Mouse (Mus musculus) spleen, embryonic (tissue): ENCODE measurements at regions not wholly inside any gene's neighbourhood (a gene's known extent, or its start where the extent isn't known, plus 50 kb on each side); places are given as distances from the start of the nearest gene placed in this dataset.
"Not testable (repeated sequence)": the region's sequence is repeated elsewhere in the genome, so short reads cannot be mapped to it uniquely, and the experiment has no call there.

Source experiments
- CTCF ChIA-PET: fragments of 350-600 bp; sonication (Branson Sonifier 250); formaldehyde crosslinking; loops from one replicate; lab custom pipeline; 2022; lab: Charles Lee

DNA sequence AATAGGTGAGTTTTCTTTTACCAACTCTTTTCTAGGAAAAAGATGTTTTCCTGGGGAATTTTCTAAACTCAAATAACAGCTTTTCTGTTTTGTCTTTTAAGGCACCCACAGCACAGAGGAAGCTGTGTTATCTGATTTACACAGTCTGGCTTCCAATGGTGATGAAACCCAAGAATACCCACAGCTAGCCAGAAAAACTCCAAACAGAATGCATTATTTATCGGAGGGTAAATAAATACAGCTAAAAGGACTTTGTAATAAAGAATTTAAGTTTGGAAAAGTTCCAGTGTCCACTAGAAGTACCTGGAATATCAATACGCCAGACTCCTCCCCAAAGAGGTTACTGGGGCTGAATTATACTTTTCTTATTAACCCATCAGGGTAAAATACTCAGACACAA, 123.7 kb downstream of the Car2 start:
- CTCF ChIA-PET: no interaction called here

DNA sequence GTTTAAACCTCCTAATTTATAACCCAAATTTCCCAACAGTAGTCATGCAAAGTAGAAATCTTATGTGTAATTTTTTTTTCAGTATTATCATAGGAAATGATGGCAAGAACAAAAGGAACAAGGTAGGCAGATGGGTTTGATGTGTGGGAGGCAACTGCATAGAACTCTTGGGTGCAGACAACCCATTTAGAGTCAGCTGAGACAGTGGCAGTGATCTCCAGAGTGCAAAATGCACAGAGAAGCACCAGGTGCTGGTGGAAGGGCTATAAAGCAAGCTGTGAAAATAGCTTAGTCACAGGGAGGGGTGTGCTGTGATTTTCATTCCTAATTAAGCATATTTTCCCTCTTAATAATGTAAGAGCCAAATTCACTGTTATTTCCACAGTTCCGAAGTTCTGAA, 130.5 kb downstream of the Car2 start:
- CTCF ChIA-PET: no interaction called here

- CTCF ChIA-PET: no interaction called here
These were observed 136.7 kb downstream of the Car2 start for GRCm38 (mm10) chr3:15022773-15023172.

- CTCF ChIA-PET: no interaction called here
These were observed 154.9 kb downstream of the Car2 start for GRCm38 (mm10) chr3:15040866-15041528.

DNA sequence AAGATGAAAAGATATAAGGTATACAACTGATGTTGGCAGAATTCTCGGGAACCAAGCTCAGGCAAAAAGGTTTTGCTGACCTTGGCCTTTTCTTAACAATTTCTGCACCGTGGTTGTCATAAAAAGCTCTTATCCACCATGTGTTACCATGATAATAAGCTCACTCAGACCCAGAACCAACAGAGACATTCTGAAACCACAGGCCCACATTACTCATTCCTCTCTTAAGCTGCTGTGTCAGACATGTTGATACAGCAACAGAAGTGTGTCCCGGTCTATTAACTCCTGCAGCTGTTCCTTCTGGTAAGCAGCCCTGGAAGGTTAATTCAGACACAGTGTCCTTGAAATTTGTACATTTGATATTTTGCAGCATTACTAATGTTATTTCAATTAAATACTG, 167.9 kb downstream of the Car2 start:
- CTCF ChIA-PET: no interaction called here

DNA sequence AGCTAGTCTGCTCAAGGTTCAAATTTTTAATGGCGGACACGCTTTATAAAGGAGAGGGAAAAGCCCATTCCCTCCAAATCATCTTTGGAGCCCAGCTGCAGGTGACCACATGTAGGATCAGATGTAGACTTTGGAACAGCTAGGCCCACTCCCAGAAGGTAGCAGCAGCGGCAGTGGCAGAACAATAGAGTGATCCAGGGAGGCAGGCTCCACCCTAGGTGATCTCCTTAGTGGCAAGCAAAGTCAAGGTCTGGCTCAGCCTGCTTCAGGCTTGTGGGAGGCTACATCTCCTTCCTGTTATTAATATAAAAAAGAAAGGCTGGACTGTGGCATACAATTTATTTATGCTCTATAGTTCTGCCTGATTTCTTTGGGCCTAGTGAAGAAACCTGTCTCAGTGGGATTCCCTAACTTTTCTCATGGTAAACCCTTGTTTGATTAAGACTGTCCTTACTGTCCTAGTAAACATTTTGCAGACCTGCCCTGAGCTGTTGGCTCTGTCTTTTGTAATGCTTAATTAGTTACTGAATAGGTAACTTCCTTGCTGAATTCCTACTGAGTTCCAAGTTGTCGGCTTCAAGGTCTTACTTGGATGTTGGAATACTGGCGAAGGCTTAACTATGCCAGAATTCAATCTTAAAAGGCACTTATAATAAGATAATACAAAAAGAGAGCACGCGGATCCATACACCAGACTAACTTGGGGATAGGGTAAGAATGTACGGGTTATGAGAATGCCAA, 169.6 kb downstream of the Car2 start:
- CTCF ChIA-PET: not testable (repeated sequence)

DNA sequence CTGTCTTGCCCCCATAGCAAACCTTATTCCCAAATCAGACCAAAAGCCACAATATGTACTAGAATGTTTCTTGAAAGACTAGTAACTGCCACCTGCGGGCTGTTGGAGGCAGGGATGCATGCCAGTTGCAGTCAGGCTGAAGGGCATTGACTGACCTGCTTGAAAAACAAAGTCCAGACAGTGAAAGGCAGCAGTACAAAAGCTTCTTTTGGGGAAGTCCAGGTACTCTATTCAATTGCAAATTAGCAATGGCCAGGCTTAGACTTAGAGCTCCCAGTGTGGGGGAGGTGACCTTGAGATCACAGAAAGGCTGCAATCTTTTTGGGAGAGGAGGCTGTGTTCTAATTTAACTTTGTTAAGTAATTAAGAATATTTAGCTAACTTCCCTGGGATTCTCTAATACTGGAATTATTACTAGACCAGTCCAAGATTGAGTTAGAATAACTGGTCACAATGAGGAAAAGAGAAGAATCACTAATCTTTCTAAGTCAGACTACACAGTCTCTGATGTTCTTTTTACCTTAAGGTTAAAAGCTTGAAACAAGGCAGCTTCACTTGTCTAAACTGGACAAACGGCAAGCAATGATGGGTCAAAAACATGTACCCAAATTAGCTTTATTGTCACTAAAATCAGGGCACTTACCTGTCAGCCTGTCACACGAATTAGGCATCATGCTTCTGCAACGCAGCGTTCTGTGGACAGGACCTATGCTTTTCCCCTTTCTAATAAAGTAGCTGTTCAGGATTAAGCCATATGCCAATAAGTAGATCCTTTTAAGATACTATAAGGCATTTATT, 170.9 kb downstream of the Car2 start:
- CTCF ChIA-PET: not testable (repeated sequence)

GRCm38 (mm10) chr3:15065681-15066080, 179.6 kb downstream of the Car2 start:
- CTCF ChIA-PET: interaction anchor here (0.5 kb wide), 1 partner anchor 205 kb away, joined by 6 read pairs; no protein-coding TSS in a partner anchor

DNA sequence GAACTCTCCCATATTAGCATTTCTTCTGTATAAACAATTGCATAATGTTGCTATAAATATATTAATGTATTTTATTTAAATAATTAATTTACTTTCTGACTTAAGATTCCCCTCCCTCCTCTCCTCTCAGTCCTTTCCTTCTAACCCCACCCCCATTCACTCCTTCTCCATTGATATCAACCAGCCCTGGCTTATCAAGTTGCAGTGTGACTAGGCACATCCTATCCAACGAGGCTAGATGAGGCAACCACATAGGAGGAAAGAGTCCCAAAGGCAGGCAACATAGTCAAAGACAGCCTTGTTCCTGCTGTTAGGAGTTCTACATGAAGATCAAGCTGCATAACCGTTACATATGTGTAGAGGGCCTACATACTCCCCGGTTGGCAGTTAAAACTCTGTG, 182.2 kb downstream of the Car2 start:
- CTCF ChIA-PET: no interaction called here

GRCm38 (mm10) chr3:15071030-15071883, 185.2 kb downstream of the Car2 start:
- CTCF ChIA-PET: no interaction called here

DNA sequence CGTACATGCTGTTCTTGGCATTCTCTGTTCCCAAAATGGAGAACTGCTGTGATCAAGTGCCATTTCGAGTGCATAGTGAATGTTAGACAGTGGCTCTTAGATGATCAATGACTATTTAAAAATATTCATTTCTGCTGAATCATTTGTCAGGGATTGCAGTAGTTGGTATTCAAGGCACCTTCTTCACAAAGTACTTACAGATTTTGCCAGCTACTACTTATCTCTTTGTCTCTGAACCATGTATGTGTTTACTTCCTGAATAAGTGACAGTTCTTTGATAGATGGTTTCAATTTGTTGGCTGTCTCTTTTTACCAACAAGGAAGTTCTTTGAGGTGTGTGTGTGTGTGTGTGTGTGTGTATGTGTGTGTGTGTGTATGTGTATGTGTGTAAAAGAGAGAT, 187.3 kb downstream of the Car2 start:
- CTCF ChIA-PET: no interaction called here

DNA sequence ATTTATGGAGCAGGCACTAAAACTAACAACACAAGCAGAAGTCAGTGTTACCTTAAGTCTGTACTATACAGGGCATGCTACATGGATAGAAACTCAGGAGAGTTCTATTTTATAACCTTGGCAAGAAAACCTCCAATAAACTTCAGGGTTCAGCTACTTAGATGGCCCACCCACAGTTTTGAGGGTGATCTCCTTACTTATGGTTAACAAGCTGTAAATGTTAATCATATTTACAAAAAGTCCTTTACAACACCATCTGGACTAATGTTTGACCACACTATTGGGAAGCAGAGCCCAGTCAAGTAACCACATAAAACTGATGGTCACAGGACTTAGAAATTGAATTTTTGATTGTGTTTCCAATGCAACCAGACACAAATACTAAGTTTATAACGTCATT, 187.8 kb downstream of the Car2 start:
- CTCF ChIA-PET: no interaction called here

- CTCF ChIA-PET: no interaction called here
These were observed 188.9 kb downstream of the Car2 start for GRCm38 (mm10) chr3:15074949-15075348.

DNA sequence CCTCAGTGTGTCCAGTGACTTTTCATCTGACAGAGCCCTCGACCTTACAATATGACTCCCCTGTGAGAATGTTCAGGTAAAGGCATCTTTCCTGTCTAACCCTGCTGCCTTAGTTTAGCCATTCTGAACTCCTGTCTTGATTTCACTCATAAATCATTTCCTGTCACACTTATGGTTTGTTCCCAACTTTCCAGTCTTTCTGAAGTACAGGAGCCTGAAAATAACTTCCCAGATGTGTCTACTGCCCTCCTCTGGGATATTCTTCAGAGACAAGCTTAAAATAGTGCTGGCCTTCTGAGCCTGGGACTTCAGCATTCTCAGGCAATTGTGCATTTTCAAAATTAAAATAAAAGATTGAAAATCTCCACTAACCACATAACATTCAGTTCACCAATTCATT, 204.1 kb downstream of the Car2 start:
- CTCF ChIA-PET: no interaction called here

DNA sequence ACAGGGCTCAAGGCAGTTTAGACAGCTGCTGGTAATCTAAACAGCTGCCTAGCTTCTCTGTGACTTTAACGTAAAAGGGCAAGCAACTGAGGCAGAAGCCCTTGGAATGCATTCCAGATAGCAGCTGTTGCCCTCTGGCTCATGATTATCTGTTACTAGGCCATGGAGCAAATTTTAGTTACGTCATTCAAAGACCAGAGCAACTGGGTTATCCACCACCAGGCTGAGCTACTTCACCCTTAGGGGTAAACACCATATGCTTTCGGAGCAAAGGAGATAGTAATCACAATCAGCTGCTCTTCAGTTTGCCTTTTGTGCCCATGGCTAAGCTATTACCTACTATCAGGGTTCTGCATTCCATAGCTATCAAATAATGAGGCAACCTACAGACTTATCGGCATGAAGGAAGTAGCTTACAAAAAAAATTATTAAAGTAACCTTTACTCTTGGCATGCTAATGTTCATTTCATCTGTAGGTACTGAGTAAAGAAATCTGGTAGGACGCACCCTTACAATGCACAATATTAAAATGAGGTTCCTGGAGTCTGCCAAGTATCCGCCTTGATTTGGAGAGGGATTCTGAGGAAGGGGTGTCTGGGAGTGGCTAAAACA, 212.2 kb downstream of the Car2 start:
- CTCF ChIA-PET: no interaction called here

- CTCF ChIA-PET: no interaction called here
These were observed 212.9 kb downstream of the Car2 start for GRCm38 (mm10) chr3:15098981-15099380.

GRCm38 (mm10) chr3:15105627-15106026, 219.6 kb downstream of the Car2 start:
- CTCF ChIA-PET: no interaction called here

- CTCF ChIA-PET: no interaction called here
These were observed 220.2 kb downstream of the Car2 start for GRCm38 (mm10) chr3:15106281-15106680.

- CTCF ChIA-PET: no interaction called here
These were observed 221.2 kb downstream of the Car2 start for GRCm38 (mm10) chr3:15107301-15107700.

DNA sequence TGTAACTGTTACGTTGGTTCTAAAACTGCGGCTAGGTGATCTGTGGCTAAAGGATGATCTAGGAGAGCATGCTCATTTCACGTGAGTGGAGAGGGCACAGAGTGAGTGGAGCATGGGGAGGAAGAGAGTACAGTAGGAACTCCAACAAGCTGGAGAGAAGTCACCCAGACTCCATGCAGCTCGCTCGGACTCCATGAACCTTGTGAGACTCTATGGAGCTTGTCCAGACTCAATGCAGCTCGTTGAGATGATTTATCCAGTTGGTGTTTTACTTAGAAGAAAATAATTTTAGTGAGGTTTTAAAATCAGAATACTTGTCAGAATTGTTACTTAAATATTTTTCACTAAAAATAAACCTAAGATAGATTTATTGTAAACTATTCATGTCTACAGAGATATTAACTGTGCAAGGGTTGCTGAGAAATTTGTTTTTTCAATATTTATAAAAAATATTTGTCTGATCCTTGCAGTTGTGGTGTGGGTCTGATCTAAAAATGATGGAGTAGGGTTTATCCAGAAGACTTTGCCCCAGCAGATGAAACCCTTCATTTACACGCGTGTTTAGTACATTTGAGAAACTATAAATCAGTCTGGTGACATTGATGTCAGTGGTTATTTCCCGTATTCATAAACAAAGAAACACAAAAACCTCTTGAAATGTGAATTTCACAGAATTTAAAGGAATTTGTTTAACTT, 222.3 kb downstream of the Car2 start:
- CTCF ChIA-PET: no interaction called here
